Mouse (Mus musculus) left cerebral cortex, adult 11 months (tissue): ENCODE measurements around the gene 4930595M18Rik.

Experiments used
- DNase-seq: peaks from one replicate; pipeline ENCODE4 v3.0.0; 2022; ENCODE audit warnings: low spot score

Gene 4930595M18Rik

GRCm38 (mm10) chrX:81458021-81458420 is at the start of gene 4930595M18Rik:
Gene 4930595M18Rik, minus strand, starts transcription at chrX:81458121.
- no peak for DNase-seq

DNA sequence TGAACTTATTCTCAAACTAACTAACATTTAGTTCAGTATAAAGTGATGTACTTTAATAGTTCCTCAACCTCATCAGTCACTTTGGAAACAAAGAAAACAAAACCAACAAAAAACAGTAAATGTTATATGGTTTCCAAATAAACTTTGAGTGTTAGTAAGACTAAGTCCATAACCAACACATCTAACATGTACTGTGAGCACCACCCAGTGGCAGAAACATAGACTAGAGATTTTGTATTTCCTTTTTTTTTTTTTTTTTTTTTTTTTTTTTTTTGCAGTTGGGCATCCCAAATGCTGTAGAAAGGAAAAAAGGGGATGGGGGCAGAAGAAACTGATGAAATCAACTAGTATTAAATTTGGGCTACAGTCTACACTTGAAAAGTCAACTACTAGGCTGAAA is 14.6 kb upstream of the 4930595M18Rik start:
- no peak for DNase-seq
